In genomic region chr14:29178695-29179396, GRCm38 (mm10) we compare ENCODE assay signal across 8 mouse cellular contexts.
DNase-seq lines count a peak whose midpoint lies in the region; ATAC-seq and TF ChIP-seq lines count a peak whose summit lies in the region.

No protein-coding gene starts in this region.

- WGBS in limb, embryonic 15.5 days: 48% methylated on average over 15 of the region's 15 CpGs

- no peaks in the 10 kb centered on the region for H3K36me3 ChIP-seq in limb, embryonic 15.5 days

- H3K9ac ChIP-seq in limb, embryonic 15.5 days: no peak overlapping the region

- no peak for TF ChIP-seq CTCF in Patski (IDR thresholded peaks at IDR 0.05)
- TF ChIP-seq CTCF in cortical plate, adult 2 months (IDR thresholded peaks at IDR 0.05; ENCODE audit: extremely low read depth, insufficient read depth, low read length): no peak

- no peak overlapping the region for H3K4me3 ChIP-seq in cortical plate, adult 2 months (ENCODE audit: insufficient read depth, low read length)
- no peak overlapping the region for H3K4me3 ChIP-seq in limb, embryonic 15.5 days

- intact Hi-C loops in heart, postnatal 10 days (cut with DNase I): no loop called here

- POLR2A ChIA-PET in Patski (lab: Charles Lee): no interaction called here

- in situ Hi-C loops in Patski (cut with MboI; ENCODE audit: low pct_unique_long_range_greater_than_20kb): no loop called here

- 0 out of 2 replicates have a peak overlapping the region, but pooled peaks have one; percentile 41 for H3K27ac ChIP-seq in cortical plate, adult 2 months (ENCODE audit: insufficient read depth, low read length)
- peak overlapping the region; percentile 35; the same call in 1 of the 2 replicates for H3K27ac ChIP-seq in limb, embryonic 15.5 days

- no peaks in the 10 kb centered on the region for H3K27me3 ChIP-seq in Patski
- no peaks in the 10 kb centered on the region for H3K27me3 ChIP-seq in limb, embryonic 15.5 days

- DNase-seq in Patski (ENCODE audit: low read depth, low spot score) (peak; percentile 61), adipocyte (ENCODE audit: low spot score) (no peak)
- peak; percentile 14 to 21 for DNase-seq in heart, postnatal 10 days
- DNase-seq in right cerebral cortex, adult 2 months (ENCODE audit: low spot score in 2 of 2): peak; percentile 16 to 25
- DNase-seq in urinary bladder, postnatal 14 days (ENCODE audit: low spot score): no peak
- DNase-seq in spleen, adult 18-20 months: no peak

- CTCF ChIA-PET in Patski (lab: Charles Lee): no interaction called here

- peak; percentile 39 for ATAC-seq in Patski
- ATAC-seq in limb, embryonic 15.5 days (ENCODE audit: insufficient number of reproducible peaks, low FRiP score, low TSS enrichment, low read depth): no peak

- H3K4me2 ChIP-seq in limb, embryonic 15.5 days: no peak overlapping the region

- no peak for TF ChIP-seq POLR2A in cortical plate, adult 2 months (IDR thresholded peaks at IDR 0.05; ENCODE audit: extremely low read depth, insufficient read depth, low read length)

- no peaks in the 10 kb centered on the region for H3K9me3 ChIP-seq in limb, embryonic 15.5 days

- peaks cover 10% of the 10 kb centered on the region; the same call in 1 of the 2 replicates for H3K4me1 ChIP-seq in cortical plate, adult 2 months (ENCODE audit: control insufficient read depth, insufficient read depth, low read length)
- H3K4me1 ChIP-seq in limb, embryonic 15.5 days: peaks cover 6% of the 10 kb centered on the region; the same call in 1 of the 2 replicates

Comparison
In these comparisons a context has a peak if more than half of its experiments do, and no peak if none do; other contexts are left out.
1. DNase-seq: peak in Patski (single experiment), heart, postnatal 10 days (2 of 2) and right cerebral cortex, adult 2 months (2 of 2); none in adipocyte (single experiment), urinary bladder, postnatal 14 days (single experiment) and spleen, adult 18-20 months (0 of 2).